Mouse (Mus musculus) layer of hippocampus, adult 9-10 months (tissue): Measurements from ENCODE around the gene Gosr2.

Source experiments
- DNase-seq: peaks from one replicate; pipeline ENCODE4 v3.0.0; 2022; ENCODE audit warnings: low spot score

The Gosr2 gene

DNA sequence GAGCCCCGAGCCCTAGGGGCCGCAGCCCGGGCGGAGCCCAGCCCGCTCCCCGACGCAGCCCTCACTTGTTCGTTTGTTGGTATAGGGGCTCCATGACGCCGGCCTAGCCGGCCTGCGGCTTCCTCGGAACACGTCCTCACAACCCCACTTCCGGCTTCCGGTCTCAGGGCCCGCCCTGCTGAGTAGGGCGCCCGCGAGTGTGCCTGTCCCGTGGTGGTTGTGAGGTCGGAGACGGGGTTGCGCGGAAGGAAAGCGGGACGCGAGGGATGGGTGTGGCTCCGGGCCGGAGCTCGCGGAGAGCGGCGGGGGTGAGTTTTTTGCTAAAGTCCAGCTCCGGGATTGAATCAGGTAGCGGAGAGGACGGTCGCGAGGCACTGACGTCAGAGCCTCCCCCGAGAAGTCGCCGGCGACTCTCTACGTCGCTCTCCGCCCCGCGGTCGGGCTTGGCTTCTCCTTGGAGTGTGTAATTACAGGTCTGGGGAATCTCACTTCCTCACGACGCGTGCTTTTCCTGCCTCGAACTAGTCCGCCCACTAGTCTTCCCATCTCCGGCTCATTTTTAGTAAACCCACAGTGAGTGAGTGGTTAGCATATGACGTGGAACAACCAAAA, at the start of gene Gosr2:
Gosr2 (minus strand) TSS at position 334 of the 612 bp plus-strand sequence.
- DNase-seq = peak; percentile 88

DNA sequence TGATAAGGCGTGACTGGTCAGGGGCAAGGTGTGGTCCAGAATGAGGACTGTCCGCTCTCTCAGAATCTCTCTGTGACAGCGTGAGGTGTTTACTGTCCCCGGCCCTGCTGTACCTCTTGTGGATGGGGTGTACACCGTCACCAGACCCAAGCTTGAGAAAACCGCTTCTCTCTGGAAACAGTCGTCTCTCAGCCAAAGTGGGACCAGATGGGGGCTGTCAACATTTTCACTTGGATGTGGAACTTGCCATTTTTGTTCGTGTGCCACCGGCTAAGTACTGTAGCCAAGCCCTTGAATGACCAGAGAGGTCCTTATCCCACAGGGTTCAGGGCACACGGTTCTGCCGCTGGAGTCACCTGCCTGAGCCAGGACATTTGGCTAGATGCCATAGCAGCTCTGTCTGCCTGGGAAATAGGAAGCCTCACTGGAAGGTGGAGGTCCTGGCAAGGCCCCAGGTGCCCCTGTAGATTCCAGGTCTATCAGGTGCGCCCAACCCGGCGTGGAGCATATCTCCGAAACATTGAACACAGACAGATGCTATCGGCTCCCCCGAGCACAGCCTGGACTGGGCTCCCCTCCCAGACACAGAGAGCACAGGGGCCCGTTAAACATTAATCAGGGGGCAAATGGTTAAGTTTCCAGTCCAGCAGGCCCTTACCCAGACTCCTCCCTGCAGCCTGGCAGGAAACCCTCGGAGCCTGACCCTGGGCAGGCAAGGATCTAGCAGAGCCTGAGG, 37.5 kb upstream of the Gosr2 start:
- no peak for DNase-seq

DNA sequence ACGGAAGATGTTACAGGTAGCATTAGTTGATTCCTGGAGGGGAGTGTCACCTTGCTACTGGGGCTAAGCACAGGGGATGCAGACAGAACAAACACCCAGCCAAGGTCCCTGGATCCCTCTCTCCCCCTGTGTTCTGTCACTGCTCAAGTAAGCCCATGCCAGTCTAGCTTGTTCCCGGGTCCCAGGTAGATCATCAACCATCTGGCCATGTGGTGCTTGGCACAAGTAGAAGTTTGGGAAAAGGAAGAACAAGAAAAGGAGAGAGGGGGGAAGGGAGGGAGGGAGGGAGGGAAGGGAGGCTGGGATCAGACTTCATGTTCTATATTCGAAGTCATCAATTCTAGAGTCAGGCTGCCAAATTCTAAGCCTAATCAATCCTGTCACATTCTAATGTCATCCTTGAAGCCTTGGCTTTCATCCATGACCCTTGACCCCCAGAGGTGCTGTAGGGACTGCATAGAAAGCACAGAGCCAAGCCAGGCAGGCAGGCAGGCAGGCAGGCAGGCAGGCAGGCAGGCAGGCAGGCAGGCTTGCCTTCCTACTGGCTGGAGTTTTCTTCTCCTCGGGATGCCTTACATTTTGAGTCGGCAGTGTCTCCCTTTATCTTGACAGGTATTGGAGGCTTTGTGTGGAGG, 36.8 kb upstream of the Gosr2 start:
- no peak for DNase-seq

DNA sequence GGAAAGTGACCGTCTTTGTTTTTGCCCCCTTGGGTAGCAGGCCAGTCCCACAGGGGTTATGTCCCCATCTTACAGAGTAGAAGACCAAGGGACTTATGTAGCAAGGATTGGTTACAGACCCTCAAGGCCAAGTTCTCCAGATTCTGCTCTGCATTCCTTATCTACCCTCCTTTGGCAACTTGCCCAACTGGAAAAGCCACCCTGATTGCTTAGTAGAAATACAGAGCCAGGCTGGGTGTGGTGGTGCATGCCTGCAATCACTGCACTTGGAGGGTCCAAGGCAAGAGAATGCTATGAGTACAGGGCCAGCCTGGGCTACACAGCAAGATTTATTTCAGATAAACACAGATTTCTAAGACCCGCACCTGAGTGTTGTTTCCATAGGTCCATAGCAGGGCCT, 36.3 kb upstream of the Gosr2 start:
- no peak for DNase-seq

DNA sequence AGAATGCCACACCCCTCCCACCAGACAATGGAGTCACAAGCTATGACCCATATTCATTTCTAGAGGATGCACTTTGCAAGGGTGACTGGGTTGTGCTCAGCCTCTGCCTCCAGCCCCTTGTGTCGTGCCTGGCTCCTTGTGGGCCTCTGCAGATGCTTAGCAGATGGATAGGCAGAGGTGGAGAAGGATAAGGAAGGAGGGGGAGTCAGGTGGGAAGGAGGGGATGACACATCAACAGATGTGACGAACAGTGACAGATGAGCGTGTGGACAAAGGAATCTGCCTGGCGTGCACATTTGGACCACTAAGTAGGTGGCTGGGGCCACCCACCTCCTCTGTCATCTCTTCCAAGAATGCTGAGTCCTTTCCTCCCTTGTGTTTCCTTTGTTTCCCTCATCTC, 35.4 kb upstream of the Gosr2 start:
- no peak for DNase-seq

DNA sequence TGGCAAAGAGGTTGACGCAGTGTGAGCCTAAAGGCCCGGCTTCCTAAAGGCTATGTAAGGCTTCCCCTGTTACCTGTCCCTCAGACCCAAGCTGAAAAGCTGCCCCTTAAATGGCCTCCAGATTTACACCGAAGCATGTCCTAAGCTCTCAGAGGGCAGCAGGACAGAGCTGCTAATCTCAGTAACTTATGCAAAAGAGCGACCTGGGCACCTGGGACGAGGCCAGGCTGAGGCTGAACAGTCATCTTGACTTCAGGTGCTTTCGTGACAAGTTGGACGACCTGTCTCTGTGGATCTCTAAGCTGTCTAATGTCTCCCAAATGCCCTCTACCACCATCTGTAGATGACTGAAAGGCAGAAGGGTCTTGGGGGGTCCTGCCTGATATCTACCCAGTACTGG, 34.6 kb upstream of the Gosr2 start:
- DNase-seq = no peak

DNA sequence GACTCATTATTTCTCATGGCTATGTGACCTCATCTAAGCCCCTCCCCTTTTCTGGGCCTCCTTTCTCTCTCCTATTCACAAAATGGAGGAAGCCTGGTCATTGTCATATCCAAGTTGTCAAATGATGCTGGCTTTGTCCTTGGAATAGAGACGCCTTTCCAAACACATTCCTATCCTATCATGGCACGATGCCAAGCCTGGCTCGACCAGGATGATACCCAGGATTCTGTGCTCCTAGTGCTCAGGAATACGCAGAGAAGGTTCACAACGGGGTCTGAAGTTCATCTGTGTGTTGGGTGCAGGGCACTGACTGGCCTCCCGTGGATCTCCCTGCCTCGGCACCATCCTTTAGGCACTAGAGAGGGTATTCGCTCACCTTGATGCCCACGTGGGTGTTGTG, 33.9 kb upstream of the Gosr2 start:
- no peak for DNase-seq

DNA sequence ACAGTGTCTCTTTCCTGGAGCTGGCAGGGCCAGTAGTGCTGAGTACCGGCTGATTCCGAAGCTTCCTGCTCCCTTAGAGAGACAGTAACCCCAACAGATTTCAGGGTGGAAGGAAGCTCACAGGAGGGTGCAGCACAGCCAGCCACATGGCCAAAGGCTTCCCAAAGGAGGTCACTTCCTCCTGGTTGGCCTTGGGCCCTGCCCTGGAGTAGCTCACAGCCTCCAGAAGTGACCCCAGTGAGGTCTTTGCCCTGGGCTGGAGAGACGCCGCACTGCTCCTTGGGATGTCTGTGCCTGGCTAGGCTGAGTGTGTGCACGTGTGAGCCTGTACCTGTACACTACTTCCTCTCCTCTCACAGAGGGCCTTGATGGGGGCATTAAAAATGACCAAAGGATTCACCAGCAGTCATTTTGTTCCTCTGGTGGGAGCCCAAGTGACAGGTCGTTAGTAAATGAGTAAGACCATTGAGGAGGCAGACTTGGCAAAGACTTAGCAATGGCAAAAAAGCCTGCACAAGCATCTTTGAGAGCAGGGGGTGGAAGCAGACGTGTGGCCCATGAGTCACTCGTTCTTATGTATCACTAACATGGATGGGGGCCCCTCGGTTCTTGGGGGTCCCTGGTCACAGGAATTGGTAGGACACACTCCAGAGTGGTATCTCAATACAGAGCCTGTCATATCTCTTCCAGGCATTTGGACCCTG, 31.7 kb upstream of the Gosr2 start:
- no peak for DNase-seq

DNA sequence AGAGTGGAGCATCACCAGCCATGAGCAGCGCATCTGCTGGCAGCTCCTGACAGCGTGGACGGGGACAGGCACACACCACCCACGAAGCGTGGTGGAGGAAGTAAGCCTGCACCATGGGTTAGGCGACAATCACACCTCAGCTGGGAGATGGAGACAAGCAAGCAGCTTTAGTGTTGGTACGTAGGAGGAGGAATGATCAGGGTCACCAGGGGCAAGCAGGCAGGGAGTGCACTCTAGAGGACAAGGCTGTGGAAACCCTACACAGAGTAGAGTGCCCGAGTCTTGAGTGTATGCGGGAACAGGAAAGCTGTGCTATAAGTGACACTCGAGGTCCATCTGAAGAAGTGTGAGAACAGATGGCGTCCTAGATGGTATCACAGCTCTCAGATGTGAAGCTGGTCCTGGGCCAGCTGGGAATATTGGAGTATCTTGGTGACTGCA, 26.7 kb upstream of the Gosr2 start:
- DNase-seq = peak; percentile 18

DNA sequence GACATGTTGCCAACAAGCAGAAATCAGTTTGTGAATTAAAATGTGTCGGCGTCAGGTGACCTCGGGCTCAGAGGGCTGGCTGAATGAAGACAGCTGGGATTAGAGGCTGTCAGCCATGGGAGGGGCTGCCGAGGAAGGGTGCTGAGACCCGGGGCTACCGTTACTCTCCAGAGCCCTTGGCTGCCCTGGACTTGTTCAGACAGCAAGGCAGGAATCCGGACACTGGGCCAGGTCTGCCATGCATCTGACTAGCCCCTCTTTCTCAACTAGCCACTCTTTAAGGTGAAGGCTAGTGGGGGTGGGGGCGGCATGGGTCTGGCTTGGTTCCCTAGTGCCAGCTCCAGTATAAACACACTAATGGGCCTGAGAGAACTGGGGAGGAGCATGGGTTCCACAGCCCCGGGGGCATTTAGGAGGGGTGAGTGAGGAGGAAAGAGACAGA, 24.4 kb upstream of the Gosr2 start:
- DNase-seq = no peak

DNA sequence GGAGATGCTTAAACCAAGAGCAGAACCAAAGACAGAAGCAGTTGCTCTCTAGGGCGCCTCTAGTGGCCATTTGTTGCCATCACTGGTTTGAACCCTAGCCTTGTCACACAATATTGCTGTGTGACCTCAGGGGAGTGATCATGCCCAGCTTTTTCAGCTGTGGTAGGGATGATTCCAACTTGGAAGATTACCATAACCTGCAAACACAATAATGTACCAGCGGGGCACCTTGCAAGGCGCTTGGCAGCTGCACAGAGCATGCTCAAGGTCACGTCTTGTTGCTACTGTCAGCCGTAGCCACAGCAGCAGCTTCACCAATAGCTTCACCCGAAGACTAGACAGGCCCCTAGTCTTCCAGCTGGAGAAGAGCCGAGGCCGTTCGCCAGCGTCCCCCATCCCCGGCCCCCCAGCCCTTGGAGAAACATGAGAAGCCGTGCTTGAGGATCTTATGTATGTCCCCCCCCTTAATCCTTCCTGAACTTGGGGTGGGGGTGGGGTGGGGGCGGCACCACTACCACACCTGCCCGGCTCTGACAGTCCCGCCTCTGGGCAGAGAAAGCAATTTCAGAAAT, 23.9 kb upstream of the Gosr2 start:
- no peak for DNase-seq

DNA sequence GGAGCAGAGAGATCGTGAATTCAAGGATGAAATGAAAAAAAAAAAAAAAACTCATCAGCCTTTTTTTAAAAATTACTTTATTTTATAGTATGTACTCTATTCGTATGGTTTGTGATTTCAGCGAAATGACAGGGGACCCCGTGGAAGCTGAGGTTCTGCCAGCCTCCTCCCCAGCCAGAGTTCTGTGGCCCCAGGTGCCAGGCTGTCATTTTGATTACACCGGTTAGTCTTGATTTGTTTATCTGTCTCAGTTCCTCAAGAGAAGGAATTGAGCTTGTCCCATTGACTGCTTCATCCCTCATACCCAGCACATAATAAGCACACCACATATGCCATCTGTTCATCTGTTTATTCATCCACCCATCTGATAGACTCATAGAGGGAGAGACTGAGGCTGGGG, 21.7 kb upstream of the Gosr2 start:
- no peak for DNase-seq

DNA sequence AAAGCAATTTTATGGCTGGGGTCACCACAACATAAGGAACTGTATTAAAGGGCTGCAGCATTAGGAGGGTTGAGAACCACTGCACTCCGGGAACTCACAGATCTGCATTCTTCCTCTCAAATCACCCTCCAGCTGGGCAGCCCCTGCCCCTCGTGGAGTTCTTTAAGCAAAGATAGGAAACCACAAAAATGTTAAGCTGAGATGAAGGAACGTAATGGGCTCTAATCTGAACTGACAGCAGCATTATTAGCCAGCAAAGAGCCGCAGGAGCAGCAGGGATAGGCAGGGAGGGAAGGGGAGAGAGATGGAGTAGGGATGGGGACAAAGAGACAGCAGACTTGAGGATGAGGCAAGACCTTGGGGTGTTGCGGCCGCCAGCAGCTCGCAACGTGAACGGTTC, 19.3 kb upstream of the Gosr2 start:
- no peak for DNase-seq

DNA sequence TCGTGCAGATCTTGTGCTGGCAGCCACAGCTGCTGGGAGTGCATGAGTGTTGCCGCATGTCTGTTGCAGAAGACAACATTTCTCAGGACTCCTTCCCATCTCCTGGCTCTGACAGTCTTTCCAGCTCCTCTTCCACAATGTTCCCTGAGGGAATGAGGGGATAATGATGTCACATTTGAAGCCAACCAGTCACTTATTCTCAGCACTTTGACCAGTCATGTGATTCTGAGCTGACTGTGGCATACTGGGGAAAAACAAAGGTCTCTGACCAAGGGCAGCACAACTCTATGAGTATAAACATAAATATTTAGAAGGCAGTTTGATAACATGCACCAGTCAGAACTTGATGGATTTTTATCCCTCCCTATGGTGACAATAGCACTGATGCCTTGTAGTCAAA, 16.4 kb upstream of the Gosr2 start:
- DNase-seq = no peak

DNA sequence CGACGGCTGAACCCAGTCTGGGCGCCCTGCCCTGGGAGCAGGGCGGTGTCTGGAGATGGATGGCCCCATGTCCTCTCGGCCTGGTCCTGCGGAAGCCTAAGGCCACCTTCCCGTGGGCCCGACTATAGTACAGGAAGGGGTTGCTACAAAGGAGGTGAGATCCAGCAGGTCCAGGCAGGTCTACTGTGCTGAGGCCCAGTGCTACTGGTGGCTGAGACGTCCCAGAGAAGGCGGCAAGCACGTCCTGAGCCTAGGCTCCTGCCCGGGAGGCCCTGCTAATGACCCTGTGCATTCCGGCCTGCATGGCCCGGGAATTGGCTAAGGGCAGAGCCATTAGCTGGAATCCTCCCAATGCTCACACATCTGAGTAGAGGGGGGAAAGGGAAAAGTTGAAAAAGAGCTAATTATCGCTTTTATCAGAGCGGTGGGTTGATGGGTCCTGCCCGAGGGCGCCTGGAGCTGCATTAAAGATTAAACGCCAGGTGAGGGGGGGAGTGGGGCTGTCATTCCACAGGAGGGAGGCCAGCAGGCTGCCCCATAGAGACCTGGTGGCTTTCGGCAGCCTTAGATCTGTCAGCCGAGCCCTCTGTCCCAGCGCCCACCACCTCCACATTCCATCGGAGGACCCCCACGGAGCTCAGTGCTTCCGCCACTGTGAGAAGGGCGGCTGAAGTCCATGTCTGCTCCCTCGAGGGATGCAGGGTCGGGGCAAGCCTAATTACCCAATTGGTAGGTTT, 14.3 kb upstream of the Gosr2 start:
- no peak for DNase-seq

DNA sequence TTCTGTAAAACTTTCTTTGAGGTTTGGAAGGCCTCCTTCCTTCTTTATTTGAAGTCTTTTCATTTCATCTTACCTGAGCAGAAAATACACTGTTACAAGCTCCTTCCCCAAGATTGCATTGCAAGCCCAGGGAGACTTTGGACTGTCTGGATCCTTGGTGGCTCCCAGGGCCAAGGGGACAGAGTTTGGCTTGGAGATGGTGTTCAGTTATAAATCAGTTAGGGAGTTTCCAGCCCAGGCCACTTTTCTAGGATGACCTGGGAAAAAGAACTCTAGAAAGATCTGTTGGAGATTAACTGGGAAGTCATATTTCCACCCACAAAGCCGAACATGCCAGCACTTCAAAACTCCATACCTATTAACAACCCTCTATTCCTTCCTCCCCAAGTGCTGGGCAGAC, 12.3 kb upstream of the Gosr2 start:
- no peak for DNase-seq

DNA sequence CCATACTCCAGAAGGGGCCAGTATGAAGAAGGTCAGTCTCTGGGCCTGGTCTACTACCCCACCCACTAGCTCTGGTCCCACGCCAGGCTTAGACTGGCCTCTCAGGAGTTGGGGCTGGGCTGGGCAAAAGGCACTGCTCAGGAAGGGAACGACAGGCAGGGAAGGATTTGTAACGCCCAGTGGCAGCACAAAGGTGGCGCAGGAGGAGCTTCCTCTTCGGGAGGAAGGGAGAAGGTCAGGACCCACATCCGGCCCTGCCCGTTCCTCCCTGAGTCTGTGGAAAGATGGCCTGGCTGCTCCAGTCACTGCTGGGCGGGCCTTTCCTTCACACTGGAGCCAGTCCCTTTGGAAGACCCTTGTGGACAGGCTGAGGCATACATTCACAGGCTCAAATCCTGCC, 9.3 kb upstream of the Gosr2 start:
- DNase-seq = no peak

DNA sequence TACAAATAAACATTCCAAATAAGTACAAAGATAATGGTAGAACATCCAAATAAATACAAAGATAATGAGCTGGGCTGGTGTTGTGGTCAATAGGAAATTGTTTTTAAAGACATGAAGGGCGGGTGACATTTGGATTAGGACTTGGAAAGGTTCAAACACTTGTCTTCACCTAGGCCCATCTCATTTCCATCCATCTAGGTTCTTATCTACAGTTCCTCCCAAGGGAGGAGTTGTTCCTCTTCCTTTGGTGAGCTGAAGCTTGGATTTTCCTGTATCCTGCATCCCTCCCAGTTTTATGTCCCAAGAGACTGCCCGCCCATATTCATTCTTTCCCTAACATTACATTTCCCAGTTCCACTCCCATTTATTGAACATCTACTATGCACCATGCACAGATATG, 528 bp upstream of the Gosr2 start:
- no peak for DNase-seq

DNA sequence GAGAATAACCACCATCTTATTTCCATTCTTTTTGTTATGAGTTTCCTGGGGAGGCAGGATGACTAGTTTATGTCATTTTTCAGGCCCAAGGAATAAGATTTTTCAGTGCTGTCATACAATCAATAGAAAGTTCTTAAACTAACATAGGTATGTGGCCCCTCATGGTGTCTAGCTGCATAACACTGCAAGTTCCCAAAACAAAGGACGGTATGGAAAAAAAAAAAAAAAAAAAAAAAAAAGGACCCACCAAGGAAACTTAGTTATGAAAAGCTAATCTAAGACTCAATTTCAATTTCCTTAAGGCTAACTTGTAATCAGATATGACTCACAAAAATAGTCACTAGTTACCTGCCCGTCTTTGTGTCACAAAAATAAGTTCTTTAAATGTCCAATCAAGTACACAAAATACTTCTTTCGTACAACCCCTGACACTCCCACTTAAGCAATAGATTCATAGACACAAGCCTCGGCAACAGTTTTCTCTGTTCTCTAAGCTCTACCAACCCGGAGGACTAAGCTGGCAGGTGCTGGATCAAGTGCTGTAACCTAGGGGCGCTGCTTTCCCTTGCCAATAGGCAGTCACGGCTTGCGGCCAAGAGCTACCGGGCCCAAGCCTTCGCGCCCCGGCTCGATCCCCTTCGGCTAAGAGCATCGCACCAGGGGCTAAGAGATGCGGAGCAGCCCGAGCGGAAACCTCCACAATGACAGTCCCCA, 690 bp downstream of the Gosr2 start:
- no peak for DNase-seq

DNA sequence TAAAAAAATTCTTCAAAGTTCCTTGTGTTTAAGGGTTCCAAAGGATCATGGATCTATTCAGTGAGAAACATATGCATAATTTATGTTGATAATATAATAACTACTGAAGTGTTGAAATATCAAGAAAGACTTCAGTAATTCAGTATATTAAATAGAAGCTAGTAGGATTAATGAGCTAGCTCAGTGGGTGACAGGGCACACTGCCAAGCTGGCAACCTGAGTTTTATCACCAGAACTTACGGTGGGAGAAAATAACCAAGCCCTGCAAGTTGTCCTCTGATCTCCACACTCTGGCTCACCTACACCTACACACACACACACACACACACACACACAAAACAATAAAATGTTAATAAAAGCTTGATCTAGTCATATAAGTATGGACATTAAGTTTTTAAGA, 4.5 kb downstream of the Gosr2 start:
- no peak for DNase-seq

DNA sequence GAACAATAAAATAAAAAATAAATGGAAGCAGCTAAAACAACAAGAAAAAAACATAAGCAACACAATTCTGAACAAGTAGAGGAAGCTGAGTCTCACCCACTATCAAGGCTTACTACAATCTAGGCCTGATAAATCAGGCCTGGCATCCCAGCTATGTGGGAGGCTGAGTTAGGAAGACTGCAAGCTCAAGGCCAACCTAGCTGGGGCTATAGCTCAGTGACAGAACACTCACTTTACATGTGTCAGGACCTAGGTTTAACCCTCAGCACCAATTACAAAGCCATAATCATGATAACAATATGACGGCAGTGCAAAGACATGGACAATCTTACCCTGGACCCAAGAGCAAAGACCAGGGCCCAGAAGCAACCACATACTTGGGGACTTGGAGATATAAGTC, 6.7 kb downstream of the Gosr2 start:
- no peak for DNase-seq
